Mouse (Mus musculus): ENCODE results near the gene Wdr37.

The Wdr37 gene

DNA sequence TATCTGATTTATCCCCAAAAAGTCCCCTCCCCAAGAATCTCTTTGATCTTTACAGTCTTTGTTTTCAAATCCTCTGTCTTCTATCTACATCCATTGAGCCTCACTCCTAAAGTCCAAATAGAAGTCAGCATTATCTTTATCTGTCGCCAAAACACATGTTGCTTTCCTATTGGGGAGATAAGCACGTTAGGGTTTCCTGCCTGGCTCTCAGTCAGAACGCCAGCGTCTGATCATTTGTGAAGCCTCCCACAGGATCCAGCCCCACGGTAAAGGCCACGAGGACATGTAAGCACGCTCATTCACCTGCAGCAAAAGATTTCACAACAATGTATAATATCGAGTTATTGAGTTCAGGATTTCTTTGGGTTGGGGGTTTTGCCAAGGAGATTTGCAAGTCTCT is 110.8 kb downstream of the Wdr37 start:
- DNase-seq (ENCODE audit: extremely low read depth, low read depth) = peak; percentile 66
